Mouse (Mus musculus): ENCODE data around the gene Vmn2r73. TPM values are rescaled to one million over a fixed set of nuclear protein-coding genes. Genes with fewer than 3 reads are reported as not detected.

The Vmn2r73 gene
- total RNA-seq (2021): not detected
- long read RNA-seq: 0 reads

GRCm38 (mm10) chr7:85876166-85876565 lies at the start of gene Vmn2r73:
Vmn2r73 (minus strand) TSS chr7:85876266.
- no peak for DNase-seq (ENCODE audit: low spot score in 2 of 2)

GRCm38 (mm10) chr7:85840090-85840948 lies 35.7 kb downstream of the Vmn2r73 start:
- DNase-seq (ENCODE audit: low spot score in 2 of 2): no peak

GRCm38 (mm10) chr7:85818092-85818491 lies 58.0 kb downstream of the Vmn2r73 start:
- DNase-seq (ENCODE audit: low spot score in 2 of 2): peak; percentile 6 to 14

Other genes starting within 250 kb of the Vmn2r73 start
- gene Vmn2r72, start 121.2 kb downstream of the Vmn2r73 start, total RNA-seq (2021): not detected
- not detected for gene Vmn2r74, start 85.4 kb upstream of the Vmn2r73 start, total RNA-seq (2021)

All from layer of hippocampus, postnatal 10 days (tissue).